Mouse (Mus musculus) right cerebral cortex, postnatal 14 days (tissue): ENCODE data around the gene Tmem45b.

Experiments
- DNase-seq: peaks from one replicate; pipeline ENCODE4 v3.0.0; 2022

Gene Tmem45b

DNA sequence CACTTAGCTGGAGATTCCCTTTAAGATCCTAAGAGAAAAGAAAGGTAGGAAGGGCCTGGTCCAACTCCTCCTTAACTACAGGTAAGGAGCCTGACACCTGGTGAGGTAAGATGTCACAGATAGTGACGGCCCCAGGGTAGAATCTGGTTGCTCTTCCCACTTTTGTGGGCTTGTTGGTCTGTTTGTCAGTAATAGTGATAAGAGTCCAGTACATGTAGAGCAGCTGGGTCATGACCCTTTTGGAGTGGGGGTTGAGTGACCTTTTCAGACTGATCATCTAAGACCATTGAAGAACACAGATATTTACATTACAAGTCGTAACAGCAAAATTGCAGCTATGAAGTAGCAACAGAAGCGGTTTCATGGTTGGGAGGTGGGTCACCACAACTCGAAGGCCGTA lies 77.1 kb downstream of the Tmem45b start:
- no peak for DNase-seq

DNA sequence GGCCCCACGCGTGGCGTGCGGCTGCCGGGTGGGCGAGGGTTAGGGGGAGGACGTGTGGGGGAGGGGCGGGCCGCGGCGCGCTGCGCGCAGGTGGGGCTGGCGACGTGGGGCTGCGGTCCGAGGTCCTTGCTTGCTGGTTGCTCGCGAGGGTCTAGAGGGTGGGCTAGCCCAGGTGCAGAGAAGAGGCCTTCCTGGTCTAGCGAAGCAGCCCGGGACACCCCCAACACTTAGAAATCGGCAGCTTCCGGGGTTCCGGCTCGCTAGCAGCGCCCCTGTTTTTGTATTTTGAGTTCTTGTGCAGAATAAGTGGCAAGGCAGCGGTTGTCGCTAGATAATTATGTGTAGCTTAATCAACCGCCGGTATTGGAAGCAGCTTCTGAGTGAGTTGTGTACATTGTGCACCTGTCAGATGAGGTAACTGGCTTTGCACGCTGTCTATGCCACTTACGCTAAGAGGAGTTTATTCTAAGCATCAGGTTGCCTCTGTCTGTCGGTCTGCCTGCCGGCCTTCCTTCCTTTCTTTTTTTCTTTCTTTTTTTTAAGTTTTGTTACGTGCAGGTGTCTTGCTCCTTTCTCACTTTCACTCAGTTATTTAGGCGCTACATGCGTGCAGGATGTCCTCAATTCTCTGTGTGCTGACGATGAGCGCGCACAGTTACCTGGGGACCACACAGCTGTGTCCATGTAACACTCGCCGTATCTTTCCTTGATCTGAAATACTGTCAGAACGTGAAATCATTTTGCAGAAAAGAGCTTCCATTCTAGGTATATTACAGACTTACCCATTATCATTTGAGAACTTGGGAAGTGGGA lies 77.7 kb downstream of the Tmem45b start:
- no peak for DNase-seq

DNA sequence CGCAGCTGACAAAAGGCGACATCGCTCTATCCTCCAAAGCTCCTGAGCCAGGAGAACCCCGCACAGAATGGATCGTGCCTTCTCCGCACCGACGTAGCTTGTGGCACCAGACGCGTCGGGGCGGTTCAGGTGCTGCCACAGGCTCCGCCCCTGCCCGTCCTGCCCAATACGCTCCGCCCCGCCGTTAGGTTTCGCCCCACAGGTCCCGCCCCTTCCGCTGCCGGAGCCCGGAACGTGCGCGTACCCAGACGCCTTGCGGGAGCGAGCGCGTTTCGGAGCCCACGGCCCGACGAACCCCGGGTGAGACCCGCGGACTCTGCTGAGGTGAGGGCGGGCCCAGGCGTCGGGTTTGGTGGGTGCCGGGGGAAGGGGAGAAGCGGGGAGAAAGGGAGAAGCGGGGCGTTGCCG lies 78.3 kb downstream of the Tmem45b start, which contains the start of gene Nfrkb:
TSS of gene Nfrkb (plus strand) at position 246 of the 408 bp plus-strand sequence.
- peak; percentile 95 for DNase-seq

DNA sequence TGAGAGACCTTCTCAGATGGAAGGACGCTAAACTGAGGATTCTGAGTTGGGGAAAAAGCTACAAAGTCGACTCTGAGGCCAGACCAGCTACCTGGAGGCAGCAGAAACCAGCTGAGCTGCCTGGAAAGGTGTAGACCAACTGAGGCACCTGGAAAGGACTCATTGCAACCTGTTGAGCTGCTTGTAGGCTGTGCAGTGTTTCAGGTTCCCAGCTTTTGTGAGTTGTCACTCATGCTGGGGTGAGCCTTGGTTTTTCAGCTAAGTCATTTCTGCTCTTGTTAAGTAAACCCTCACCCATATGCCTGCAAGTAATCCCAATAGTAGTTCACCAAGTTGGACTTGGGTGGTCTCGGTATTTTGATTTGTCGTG lies 78.8 kb downstream of the Tmem45b start:
- no peak for DNase-seq

DNA sequence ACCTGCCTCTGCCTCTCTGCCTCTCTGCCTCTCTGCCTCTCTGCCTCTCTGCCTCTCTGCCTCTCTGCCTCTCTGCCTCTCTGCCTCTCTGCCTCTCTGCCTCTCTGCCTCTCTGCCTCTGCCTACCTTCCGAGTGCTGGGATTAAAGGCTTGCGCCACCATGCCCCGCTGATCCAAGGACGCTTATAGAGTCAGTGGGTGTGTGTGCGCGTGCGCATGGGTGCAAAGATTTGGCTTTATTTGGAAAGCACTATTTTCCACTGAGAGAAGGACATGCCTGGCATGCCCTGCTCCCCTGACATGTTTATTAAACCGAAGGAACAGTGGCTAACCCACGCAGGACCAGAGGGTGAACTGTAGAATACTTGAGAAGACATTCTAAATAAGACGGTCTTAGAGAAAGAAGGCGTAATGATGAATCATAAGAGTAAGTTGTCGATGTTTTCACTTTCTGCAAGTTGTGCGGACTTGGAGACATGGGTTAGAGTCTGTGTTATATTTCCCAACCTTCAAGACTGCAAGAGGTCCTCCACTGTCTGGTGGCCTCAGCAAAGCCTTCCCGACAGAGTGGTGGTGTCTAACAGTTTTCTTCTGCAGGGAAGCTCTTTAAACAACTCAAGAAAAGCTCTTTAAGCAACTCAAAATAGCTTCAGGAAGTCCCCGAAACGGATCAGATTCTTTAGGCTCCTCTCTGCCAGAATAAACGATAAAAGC lies 79.3 kb downstream of the Tmem45b start:
- DNase-seq: no peak

DNA sequence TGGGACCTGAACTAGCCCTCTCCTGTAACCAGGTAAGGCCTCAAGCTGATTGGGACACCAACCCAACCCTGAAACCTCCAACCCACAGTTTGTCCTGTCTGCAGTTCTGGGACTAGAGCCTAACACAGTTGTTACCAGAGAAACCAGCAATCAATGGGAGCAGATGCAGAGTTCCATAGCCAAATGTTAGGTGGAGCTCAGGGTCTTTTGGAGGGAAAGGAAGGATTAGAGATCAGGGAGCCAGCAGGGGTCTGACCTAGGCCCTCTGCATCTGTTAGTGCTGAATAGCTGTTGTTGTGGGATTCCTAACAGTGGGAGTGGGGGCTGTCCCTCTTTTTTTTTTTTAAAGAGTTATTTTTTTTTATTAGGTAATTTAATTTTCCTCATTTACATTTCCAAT lies 87.6 kb downstream of the Tmem45b start:
- DNase-seq: no peak
